24 mouse cellular contexts compared by ENCODE assay signal in the genomic region with DNA sequence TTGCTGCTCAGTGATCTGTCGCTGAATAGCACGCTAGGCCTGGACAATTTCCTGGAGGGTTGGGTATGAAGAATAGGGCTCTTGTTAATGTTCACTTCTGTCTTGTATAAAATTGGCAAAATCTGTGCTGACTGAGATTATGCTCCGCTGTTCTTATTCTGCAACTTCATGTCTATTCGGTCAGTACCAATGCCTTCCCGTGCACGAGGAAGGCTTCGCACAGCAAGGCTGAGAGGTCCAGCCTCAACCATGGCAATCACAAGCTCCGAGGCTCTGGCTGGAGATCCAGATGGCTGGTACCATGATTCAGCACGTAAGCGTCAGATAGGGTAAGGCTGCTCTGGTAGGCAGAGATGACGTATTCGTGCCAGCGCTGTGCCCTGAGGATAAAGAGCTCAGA. TPM values are rescaled to one million over a fixed set of nuclear protein-coding genes. Genes with fewer than 3 reads are reported as not detected.
A peak's percentile ranks its signal among the peaks of the same experiment; 100 is the strongest.
DNase-seq lines count a peak whose midpoint lies in the region; ATAC-seq and TF ChIP-seq lines count a peak whose summit lies in the region.
"Had no signal": no experiment of that assay in that cellular context is flagged by ENCODE, and none has a peak within 500 bp of the region (broad histone marks: within the 10 kb centered on the region; RNA-seq: fewer than 3 reads in every experiment).

No protein-coding gene starts in this region.

- ATAC-seq in midbrain, postnatal 0 days (ENCODE audit: low FRiP score): no peak
- ATAC-seq in midbrain, embryonic 14.5 days (ENCODE audit: low FRiP score, low TSS enrichment): no peak
- ATAC-seq: activated CD4-positive, CD25-positive, alpha-beta regulatory T cell, adult 4 months; liver, embryonic 12.5 days; midbrain, embryonic 13.5 days had no signal

- TF ChIP-seq CTCF in kidney, adult 2 months (conservative IDR thresholded peaks at IDR 0.05; ENCODE audit: insufficient read depth, insufficient read length, low read depth, low read length): no peak
- TF ChIP-seq CTCF in midbrain, postnatal 0 days (IDR thresholded peaks at IDR 0.05): no peak

- no peaks in the 10 kb centered on the region for H3K36me3 ChIP-seq in kidney, adult 2 months (ENCODE audit: control insufficient read depth, insufficient read depth, low read length)
- peaks cover 17% of the 10 kb centered on the region for H3K36me3 ChIP-seq in midbrain, postnatal 0 days (ENCODE audit: insufficient read depth, low read length)
- peaks cover 26% of the 10 kb centered on the region for H3K36me3 ChIP-seq in midbrain, embryonic 14.5 days (ENCODE audit: control insufficient read depth, insufficient read depth, low read length)

- 61% methylated on average over 13 of the region's 13 CpGs for WGBS in kidney, adult 2 months
- 95% methylated on average over 13 of the region's 13 CpGs for WGBS in midbrain, postnatal 0 days
- WGBS in midbrain, embryonic 14.5 days: 96% methylated on average over 13 of the region's 13 CpGs

- H3K4me2 ChIP-seq in midbrain, postnatal 0 days (ENCODE audit: low read depth, low read length, poor library complexity, severe bottlenecking): no peak overlapping the region
- no peak overlapping the region for H3K4me2 ChIP-seq in midbrain, embryonic 14.5 days (ENCODE audit: low read length)
- H3K4me2 ChIP-seq: embryonic facial prominence, embryonic 12.5 days; forebrain, embryonic 12.5 days; hindbrain, embryonic 15.5 days; limb, embryonic 13.5 days; liver, embryonic 12.5 days; midbrain, embryonic 13.5 days; neural tube, embryonic 12.5 days had no signal

- H3K9me3 ChIP-seq in midbrain, postnatal 0 days (ENCODE audit: low read length): no peaks in the 10 kb centered on the region
- H3K9me3 ChIP-seq in midbrain, embryonic 14.5 days (ENCODE audit: control insufficient read depth, low read length): no peaks in the 10 kb centered on the region
- H3K9me3 ChIP-seq: embryonic facial prominence, embryonic 12.5 days; forebrain, embryonic 12.5 days; G1E; heart, embryonic 10.5 days; hindbrain, embryonic 15.5 days; limb, embryonic 13.5 days; liver, embryonic 12.5 days; midbrain, embryonic 13.5 days; neural tube, embryonic 12.5 days had no signal

- H3K4me1 ChIP-seq in kidney, adult 2 months (ENCODE audit: control insufficient read depth, insufficient read depth, low read length): peaks cover 3% of the 10 kb centered on the region; the same call in 1 of the 2 replicates
- no peaks in the 10 kb centered on the region for H3K4me1 ChIP-seq in midbrain, postnatal 0 days (ENCODE audit: insufficient read depth, low read length)
- H3K4me1 ChIP-seq in midbrain, embryonic 14.5 days (ENCODE audit: control insufficient read depth, insufficient read depth, low read length): no peaks in the 10 kb centered on the region
- H3K4me1 ChIP-seq: embryonic facial prominence, embryonic 12.5 days; hindbrain, embryonic 15.5 days; limb, embryonic 13.5 days; midbrain, embryonic 13.5 days; neural tube, embryonic 12.5 days had no signal

- H3K4me3 ChIP-seq in kidney, adult 2 months (ENCODE audit: insufficient read depth, low read depth, low read length): no peak overlapping the region
- H3K4me3 ChIP-seq in midbrain, postnatal 0 days (ENCODE audit: low read depth, low read length): no peak overlapping the region
- no peak overlapping the region for H3K4me3 ChIP-seq in midbrain, embryonic 14.5 days (replicated peaks; ENCODE audit: low read depth, low read length)
- H3K4me3 ChIP-seq: embryonic facial prominence, embryonic 12.5 days; erythroblast, embryonic 14.5 days; forebrain, embryonic 12.5 days; heart, embryonic 10.5 days; hindbrain, embryonic 15.5 days; limb, embryonic 13.5 days; liver, embryonic 12.5 days; midbrain, embryonic 13.5 days; neural tube, embryonic 12.5 days had no signal

- DNase-seq in kidney, adult 2 months: peak; percentile 86
- no peak for DNase-seq in kidney, postnatal 10 days
- peak; percentile 48 for DNase-seq in right cerebral cortex, adult 18-20 months
- DNase-seq in right cerebral cortex, postnatal 14 days: no peak
- peak; percentile 36 for DNase-seq in kidney, postnatal 14 days
- DNase-seq in midbrain, postnatal 0 days (ENCODE audit: low spot score): no peak
- no peak for DNase-seq in midbrain, embryonic 14.5 days
- DNase-seq: adrenal gland, adult 8-10 months; cerebellum, adult 2 months; cerebellum, postnatal 25 days; lung, adult 18-20 months; lung, postnatal 14 days; thymus, postnatal 25 days had no signal

- peak overlapping the region; percentile 90 for H3K27ac ChIP-seq in kidney, adult 2 months (ENCODE audit: insufficient read depth, low read depth, low read length)
- H3K27ac ChIP-seq in midbrain, postnatal 0 days (ENCODE audit: low read depth, low read length): no peak overlapping the region
- no peak overlapping the region for H3K27ac ChIP-seq in midbrain, embryonic 14.5 days (replicated peaks; ENCODE audit: low read depth, low read length)
- H3K27ac ChIP-seq: embryonic facial prominence, embryonic 12.5 days; forebrain, embryonic 12.5 days; heart, embryonic 10.5 days; hindbrain, embryonic 15.5 days; limb, embryonic 13.5 days; liver, embryonic 12.5 days; midbrain, embryonic 13.5 days; neural tube, embryonic 12.5 days had no signal

- H3K27me3 ChIP-seq in kidney, adult 2 months (replicated peaks; ENCODE audit: control insufficient read depth, insufficient read depth, low read length): no peaks in the 10 kb centered on the region
- H3K27me3 ChIP-seq in midbrain, postnatal 0 days (ENCODE audit: insufficient read depth, low read length): no peaks in the 10 kb centered on the region
- H3K27me3 ChIP-seq in midbrain, embryonic 14.5 days (ENCODE audit: control insufficient read depth, insufficient read depth, low read length): no peaks in the 10 kb centered on the region
- H3K27me3 ChIP-seq: embryonic facial prominence, embryonic 12.5 days; forebrain, embryonic 12.5 days; hindbrain, embryonic 15.5 days; limb, embryonic 13.5 days; liver, embryonic 12.5 days; midbrain, embryonic 13.5 days; neural tube, embryonic 12.5 days had no signal

- TF ChIP-seq POLR2A in kidney, adult 2 months (IDR thresholded peaks at IDR 0.05; ENCODE audit: low read depth, low read length): no peak

- no peak overlapping the region for H3K9ac ChIP-seq in midbrain, postnatal 0 days (replicated peaks; ENCODE audit: low read length, poor library complexity, severe bottlenecking)
- no peak overlapping the region for H3K9ac ChIP-seq in midbrain, embryonic 14.5 days (replicated peaks; ENCODE audit: low read length)
- H3K9ac ChIP-seq: embryonic facial prominence, embryonic 12.5 days; forebrain, embryonic 12.5 days; hindbrain, embryonic 15.5 days; limb, embryonic 13.5 days; liver, embryonic 12.5 days; midbrain, embryonic 13.5 days; neural tube, embryonic 12.5 days had no signal

RNA-seq across cellular contexts. Expression of a gene that starts 24.9 kb away (rescaled TPM):
- polyA plus RNA-seq in kidney, adult 2 months (2012; rRNA removed): 59.8 and 60.6 TPM in 2 replicates
- 36.3 and 40.0 TPM in 2 replicates for total RNA-seq in midbrain, postnatal 0 days (2014; rRNA removed)
- 55.6 and 58.7 TPM in 2 replicates for polyA plus RNA-seq in midbrain, postnatal 0 days (2015; fragmentation: Nextera tagmentation; extraction: Ambion mirVana)
- polyA plus RNA-seq in midbrain, embryonic 14.5 days (2014; fragmentation: Nextera tagmentation; extraction: Ambion mirVana): 41.7 and 46.4 TPM in 2 replicates

Comparison
In these comparisons a context has a peak if more than half of its experiments do, and no peak if none do; other contexts are left out.
1. DNase-seq: peak in kidney, adult 2 months (single experiment), right cerebral cortex, adult 18-20 months (single experiment) and kidney, postnatal 14 days (single experiment); none in kidney, postnatal 10 days (single experiment), right cerebral cortex, postnatal 14 days (single experiment), midbrain, postnatal 0 days (single experiment) and midbrain, embryonic 14.5 days (single experiment).